Mouse (Mus musculus) layer of hippocampus, postnatal 14 days (tissue): ENCODE measurements around the gene Rab39b. TPM values are rescaled to one million over a fixed set of nuclear protein-coding genes. Genes with fewer than 3 reads are reported as not detected.

Source experiments
- DNase-seq, 2 experiments: peaks; one replicate each; pipeline ENCODE4 v3.0.0; 2021 to 2022; ENCODE audit warnings: low spot score in 2 of 2, mixed read lengths in 1 of 2
- long read RNA-seq, 2 experiments: library from polyadenylated mRNA; stranded (forward); transcript quantifications; one replicate each; pipeline ENCODE4 v2.0.0; 2021
- total RNA-seq, 2 experiments: library from RNA; stranded (reverse); gene quantifications; 2 replicates each; pipeline ENCODE4 v1.2.3; 2021

The Rab39b gene
- total RNA-seq: 10 to 100 TPM; 34.6 to 36.9 TPM
- long read RNA-seq, experiment 1, transcript Rab39b-201 (2 exons, 3,401 nt): major isoform, 23 of 26 reads
- long read RNA-seq, experiment 1, partial matches to known transcripts: 0 of 26 reads
- long read RNA-seq, experiment 1, other reads (novel, unspliced or antisense): 3 of 26 reads
- long read RNA-seq, experiment 2, transcript Rab39b-201 (2 exons, 3,401 nt): major isoform, 31 of 34 reads
- long read RNA-seq, experiment 2, partial matches to known transcripts: 0 of 34 reads
- long read RNA-seq, experiment 2, other reads (novel, unspliced or antisense): 3 of 34 reads

GRCm38 (mm10) chrX:75577582-75578324 is at the start of gene Rab39b:
TSS of gene Rab39b (minus strand) at chrX:75578231.
- peak; percentile 55 to 61 for DNase-seq

- DNase-seq: no peak
Measured at GRCm38 (mm10) chrX:75578539-75578938, 508 bp upstream of the Rab39b start.

Other genes with a start within 250 kb of the Rab39b start
- gene Fundc2, start 195.8 kb downstream of the Rab39b start, total RNA-seq: 10 to 100 TPM; 45.4 to 56.3 TPM
- gene F8, start 195.6 kb downstream of the Rab39b start, total RNA-seq: 1 to 10 TPM; 1.8 to 3.6 TPM
- gene Cmc4, start 161.6 kb downstream of the Rab39b start, total RNA-seq: 10 to 100 TPM in 1 of 2 experiments, 1 to 10 TPM in 1; 9.3 to 12.0 TPM
- gene Mtcp1, start 161.6 kb downstream of the Rab39b start, total RNA-seq: 1 to 10 TPM; 6.1 to 6.7 TPM
- 10 to 100 TPM; 34.4 to 40.8 TPM for gene Brcc3, start 161.6 kb downstream of the Rab39b start, total RNA-seq
- gene Vbp1, start 63.9 kb downstream of the Rab39b start, total RNA-seq: 10 to 100 TPM; 78.5 to 84.4 TPM